Mouse (Mus musculus): ENCODE measurements at regions not wholly inside any gene's neighbourhood (a gene's known extent, or its start where the extent isn't known, plus 50 kb on each side); places are given as distances from the start of the nearest gene placed in this dataset.

DNA sequence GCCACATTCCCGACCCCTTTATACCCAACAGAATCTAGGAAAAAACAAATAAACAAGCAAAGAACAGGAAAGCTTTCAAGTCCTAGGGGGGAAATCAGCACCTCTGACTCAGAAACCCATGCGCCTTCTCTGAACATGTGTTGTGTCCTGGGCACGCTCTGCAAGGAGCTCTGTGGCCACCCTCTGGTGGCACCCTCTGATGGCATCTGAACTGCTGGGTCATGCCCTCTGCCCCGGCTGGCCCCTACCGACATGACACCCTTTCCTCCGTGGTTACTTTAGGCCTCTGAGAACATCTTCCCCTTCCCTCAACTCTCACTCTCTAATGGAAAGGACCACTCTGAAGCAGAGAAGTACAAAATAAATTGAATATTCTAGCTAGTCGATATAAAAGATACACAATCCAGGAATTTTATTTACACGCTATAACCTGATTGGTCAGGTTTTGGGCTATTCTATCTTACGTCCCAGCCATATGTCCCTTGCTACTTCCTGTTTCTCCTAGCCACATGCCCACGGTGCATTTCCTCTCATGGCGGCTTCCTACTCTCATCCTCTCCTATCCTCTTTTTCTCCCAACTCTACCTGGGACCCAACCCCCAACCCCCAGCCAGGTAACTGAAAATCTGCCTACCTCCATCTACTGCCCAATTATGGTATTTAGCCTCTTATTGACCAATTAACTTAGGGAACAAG is 248.5 kb downstream of the Setd4 start:
- TF ChIP-seq CTCF (IDR thresholded peaks at IDR 0.05; ENCODE audit: borderline replicate concordance, extremely low read depth, insufficient read depth, insufficient read length) (no peak), POLR2A (IDR thresholded peaks at IDR 0.05; ENCODE audit: borderline replicate concordance, extremely low read depth, insufficient read depth, insufficient read length, poor library complexity, severe bottlenecking) (no peak)

All from brain, embryonic 14.5 days (tissue).